Mouse (Mus musculus) bone marrow, adult 2 months (tissue): ENCODE results near the gene Cdc45.

ENCODE experiments used
- CTCF ChIP-seq: fragments of 200-500 bp; IDR thresholded peaks from 2 replicates; pipeline ENCODE4 v1.5.1; 2011; ENCODE audit warnings: low read length, control low read depth; ENCODE audit not compliant: control insufficient read depth, insufficient read depth
- POLR2A ChIP-seq: fragments of 200-500 bp; IDR thresholded peaks from 2 replicates; pipeline ENCODE4 v1.6.1; 2011; ENCODE audit warnings: low read depth, mild to moderate bottlenecking, control low read depth, low read length, borderline replicate concordance; ENCODE audit not compliant: control insufficient read depth

DNA sequence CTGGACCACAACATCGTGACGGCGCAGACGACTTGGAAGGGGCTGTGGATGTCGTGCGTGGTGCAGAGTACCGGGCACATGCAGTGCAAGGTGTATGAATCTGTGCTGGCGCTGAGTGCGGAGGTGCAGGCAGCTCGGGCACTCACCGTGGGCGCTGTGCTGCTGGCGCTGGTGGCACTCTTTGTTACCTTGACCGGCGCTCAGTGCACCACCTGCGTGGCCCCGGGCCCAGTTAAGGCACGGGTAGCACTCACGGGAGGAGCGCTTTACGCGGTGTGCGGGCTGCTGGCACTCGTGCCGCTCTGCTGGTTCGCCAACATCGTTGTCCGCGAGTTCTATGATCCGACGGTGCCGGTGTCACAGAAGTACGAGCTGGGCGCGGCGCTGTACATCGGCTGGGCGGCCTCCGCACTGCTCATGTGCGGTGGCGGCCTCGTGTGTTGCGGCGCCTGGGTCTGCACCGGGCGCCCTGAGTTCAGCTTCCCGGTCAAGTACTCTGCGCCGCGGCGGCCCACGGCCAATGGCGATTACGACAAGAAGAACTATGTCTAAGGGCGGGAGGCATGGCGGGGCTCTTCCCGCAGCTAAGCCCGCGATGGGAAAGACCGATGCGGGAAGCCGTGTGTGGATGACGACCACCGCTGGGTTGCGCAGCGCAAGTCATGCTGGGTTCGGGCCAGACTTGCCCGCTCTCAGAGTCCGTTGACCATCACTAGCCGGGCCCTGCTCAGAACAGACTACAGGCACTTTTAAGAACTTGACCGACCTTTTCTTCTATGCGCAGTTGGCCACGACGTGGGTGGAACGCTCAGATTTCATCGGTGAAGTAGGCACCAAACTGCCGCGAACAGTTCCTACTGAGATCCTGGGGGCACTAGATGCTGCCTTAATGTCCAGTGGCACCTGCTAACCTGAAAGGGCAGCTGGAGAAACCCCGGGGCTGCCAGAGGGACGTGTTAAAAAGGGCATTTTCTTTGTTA is 34.4 kb downstream of the Cdc45 start:
- no peak for TF ChIP-seq POLR2A
- TF ChIP-seq CTCF = no peak
